Mouse (Mus musculus) lung, postnatal 0 days (tissue): Measurements from ENCODE around the gene Plxnc1.

Experiments
- CTCF ChIP-seq: IDR thresholded peaks from 2 replicates; pipeline ENCODE4 v1.5.1; 2016; ENCODE audit warnings: antibody characterized with exemption, mild to moderate bottlenecking
- EP300 ChIP-seq: IDR thresholded peaks from 2 replicates; pipeline ENCODE4 v1.6.1; 2016; ENCODE audit warnings: antibody characterized with exemption, mild to moderate bottlenecking, control low read depth

DNA sequence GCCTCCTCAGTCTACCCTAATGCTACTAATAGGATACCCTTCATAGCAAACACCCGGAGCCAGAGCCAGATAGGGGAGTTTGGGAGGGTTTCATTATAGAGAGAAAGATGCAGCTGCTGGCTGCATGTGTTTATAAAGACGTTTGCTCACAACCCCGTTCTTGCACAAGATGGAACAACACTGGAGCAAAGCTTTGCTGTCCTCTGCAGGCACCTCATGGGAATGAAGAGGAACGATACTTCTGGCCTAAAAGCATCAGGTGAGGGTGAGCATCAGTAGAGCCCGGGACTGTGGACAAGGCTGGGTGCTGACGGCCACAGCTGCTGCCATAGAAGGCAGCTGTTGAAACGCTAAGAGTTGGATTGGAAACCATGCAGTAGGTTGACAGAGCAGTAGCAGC lies 137.3 kb downstream of the Plxnc1 start:
- TF ChIP-seq CTCF = peak; percentile 63
- TF ChIP-seq EP300 = no peak
